Mouse (Mus musculus) spleen, adult 12 weeks (tissue): ENCODE results near the gene Frem2.

Experiments used
- DNase-seq: peaks from one replicate; pipeline ENCODE4 v3.0.0; 2022; ENCODE audit warnings: low spot score

Gene Frem2

GRCm38 (mm10) chr3:53656878-53657561, at the start of gene Frem2:
Frem2 (minus strand) TSS chr3:53657355.
- no peak for DNase-seq

DNA sequence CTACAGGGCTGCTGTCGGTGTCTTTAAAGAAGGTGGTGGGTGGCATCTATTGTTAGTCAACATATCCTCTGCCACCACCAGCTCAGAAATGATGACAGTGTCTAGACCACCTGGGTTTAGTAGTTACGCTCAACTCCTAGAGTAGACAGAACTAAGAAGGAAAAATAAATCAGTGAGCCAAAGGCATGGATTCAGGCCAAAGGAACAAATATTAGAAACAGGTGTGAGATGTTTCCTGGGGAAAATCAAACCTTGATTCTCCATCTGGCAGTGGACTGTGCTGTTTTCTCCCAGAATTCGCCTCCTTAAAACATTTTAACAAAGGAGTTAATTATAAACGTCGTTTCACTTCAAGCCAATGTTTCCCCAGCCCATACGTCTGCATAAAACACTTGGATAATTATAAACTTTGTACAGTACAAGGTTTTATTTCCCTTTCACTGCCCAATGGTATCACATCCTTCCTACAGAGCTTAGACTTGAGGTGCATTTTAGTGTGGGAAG, 48.9 kb upstream of the Frem2 start:
- no peak for DNase-seq

DNA sequence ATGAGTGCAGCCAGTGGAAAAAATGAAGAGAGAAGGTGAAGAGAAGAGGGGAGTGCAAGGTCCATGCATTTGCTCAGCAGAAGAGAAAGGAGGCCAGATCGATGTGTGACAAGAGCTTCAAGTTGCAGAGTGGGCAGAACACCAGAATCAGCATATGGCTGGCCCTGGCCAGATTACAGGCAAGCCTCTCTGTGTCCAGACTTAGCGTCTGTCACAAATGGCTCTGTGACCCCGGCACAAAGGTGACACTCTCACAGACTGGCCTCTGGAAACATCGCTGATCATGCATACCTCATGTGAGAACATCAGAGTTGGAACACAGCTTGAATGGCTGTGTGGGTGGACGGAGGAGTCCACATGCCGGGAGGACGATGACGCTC, 46.0 kb upstream of the Frem2 start:
- no peak for DNase-seq

- DNase-seq = no peak
Observed at GRCm38 (mm10) chr3:53702421-53703125, 45.4 kb upstream of the Frem2 start.

GRCm38 (mm10) chr3:53701940-53702339, 44.8 kb upstream of the Frem2 start:
- no peak for DNase-seq

- DNase-seq = no peak
Observed at GRCm38 (mm10) chr3:53687776-53688175, 30.6 kb upstream of the Frem2 start.

- no peak for DNase-seq
Observed at GRCm38 (mm10) chr3:53682244-53682643, 25.1 kb upstream of the Frem2 start.

- DNase-seq = no peak
Observed at GRCm38 (mm10) chr3:53680816-53681215, 23.7 kb upstream of the Frem2 start.

- DNase-seq = no peak
Observed at GRCm38 (mm10) chr3:53674225-53674624, 17.1 kb upstream of the Frem2 start.

DNA sequence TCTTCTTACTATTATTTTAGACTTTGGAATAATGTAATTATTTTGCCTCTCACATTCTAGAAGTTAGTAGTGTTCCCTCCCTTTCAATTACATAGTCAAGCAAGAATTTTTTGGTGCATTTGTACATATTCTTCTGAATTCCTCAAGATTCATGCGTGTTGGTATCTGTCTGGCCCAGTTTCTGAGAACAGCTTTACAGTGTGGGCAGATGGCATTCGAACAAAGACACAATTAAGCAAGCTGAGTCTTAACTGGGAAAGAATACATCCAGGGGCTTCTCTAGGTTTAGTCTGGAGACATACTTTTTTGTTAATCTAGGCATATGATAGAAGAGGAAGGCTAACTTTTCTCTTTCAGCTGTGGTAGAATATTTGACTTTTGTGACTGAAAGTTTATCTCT, 12.6 kb upstream of the Frem2 start:
- DNase-seq = no peak

- DNase-seq = no peak
Observed at GRCm38 (mm10) chr3:53657744-53658534, 784 bp upstream of the Frem2 start.

GRCm38 (mm10) chr3:53656328-53656877, 752 bp downstream of the Frem2 start:
- no peak for DNase-seq

- no peak for DNase-seq
Observed at GRCm38 (mm10) chr3:53655343-53655742, 1.8 kb downstream of the Frem2 start.

- DNase-seq = no peak
Observed at GRCm38 (mm10) chr3:53650003-53650748, 7.0 kb downstream of the Frem2 start.

DNA sequence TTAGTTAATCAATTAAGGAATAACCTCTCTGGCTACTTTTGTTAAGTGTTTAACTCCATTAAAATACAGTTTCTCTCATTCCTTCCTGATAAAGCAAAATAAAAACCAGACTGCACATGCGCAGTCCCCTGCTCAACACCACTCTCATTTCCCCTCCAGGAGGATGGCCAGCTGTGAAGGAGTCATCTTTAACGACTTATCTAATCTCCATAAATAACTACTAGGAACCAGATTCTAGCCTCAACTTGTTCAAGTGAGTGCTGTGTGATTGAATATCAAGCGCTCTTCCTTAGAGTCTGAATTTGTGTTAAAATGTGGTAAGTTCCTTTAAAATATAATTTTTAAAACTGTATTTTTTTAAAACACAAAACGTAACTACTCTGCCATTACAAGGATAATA, 7.7 kb downstream of the Frem2 start:
- no peak for DNase-seq

GRCm38 (mm10) chr3:53648902-53649301, 8.3 kb downstream of the Frem2 start:
- DNase-seq = no peak

GRCm38 (mm10) chr3:53635948-53636347, 21.2 kb downstream of the Frem2 start:
- no peak for DNase-seq

DNA sequence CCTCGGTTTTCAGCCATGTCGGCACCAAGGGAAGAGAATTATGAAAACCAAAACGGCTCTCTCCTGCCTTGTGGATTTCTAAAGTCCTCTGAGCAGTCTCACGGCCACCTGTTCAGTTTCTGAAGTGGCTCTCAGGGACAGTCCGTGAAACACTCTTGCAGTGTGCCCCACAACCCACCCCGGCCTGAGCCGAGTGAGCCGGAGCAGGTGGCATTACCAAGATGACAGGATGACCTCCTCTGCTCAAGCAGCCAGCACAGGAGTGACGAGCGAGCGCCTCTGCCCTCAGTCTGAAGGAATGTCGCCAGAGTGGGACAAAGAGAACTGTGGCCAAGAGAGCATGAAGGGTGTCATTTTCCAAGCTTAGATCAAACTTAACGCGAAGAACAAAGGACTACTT, 26.0 kb downstream of the Frem2 start:
- no peak for DNase-seq

DNA sequence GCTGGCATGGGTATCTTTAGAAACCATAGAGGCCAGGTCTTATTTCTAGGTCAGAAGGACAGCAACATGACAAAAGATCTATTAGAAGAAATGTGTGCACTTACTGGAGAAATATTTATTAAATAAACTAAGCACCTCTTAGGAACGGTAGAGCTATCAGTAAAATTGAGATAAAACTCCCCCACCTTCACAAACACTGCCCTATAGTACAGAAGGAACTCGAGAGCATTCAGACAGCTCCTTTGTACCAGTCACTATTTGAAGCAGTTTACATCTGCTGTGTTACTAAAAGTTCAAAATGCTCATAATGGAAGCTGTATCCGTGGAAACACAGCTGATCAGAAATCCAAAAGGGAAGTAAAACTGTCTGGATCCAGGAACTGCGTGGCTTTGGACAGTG, 26.5 kb downstream of the Frem2 start:
- DNase-seq = no peak

- DNase-seq = no peak
Observed at GRCm38 (mm10) chr3:53629966-53630365, 27.2 kb downstream of the Frem2 start.

GRCm38 (mm10) chr3:53623222-53623621, 33.9 kb downstream of the Frem2 start:
- no peak for DNase-seq

DNA sequence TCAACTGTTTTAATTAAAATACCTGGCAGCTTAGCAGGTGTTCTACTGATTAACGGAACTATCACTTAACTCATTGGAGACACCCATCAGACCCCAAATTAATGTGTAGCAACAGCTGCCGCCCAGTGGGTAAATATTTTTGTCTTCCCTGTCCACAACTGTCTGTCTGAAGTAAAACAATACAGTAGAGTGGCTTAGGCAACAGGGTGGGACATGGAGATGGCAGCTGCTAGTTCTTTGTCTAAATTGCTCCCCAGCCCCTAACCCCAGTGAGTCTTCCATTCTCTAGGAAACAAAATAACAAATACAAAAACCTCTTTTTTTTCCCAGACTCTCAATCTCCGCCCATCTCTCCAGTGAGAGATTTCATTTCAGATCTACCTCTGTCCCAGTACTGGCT, 36.2 kb downstream of the Frem2 start:
- DNase-seq = no peak
